Mouse (Mus musculus): ENCODE results near the gene Fam71e1.

Gene Fam71e1

GRCm38 (mm10) chr7:44497361-44498055 is 1.1 kb downstream of the Fam71e1 start:
- DNase-seq (ENCODE audit: low spot score), result no peak

- no peak for DNase-seq (ENCODE audit: low spot score)
Measured at GRCm38 (mm10) chr7:44498922-44499321, 2.5 kb downstream of the Fam71e1 start.

- DNase-seq (ENCODE audit: low spot score), result no peak
Measured at GRCm38 (mm10) chr7:44500046-44500445, 3.7 kb downstream of the Fam71e1 start.

- peak; percentile 77 for DNase-seq (ENCODE audit: low spot score)
Measured at GRCm38 (mm10) chr7:44501563-44502115, 5.3 kb downstream of the Fam71e1 start.

GRCm38 (mm10) chr7:44507491-44507890 is 11.1 kb downstream of the Fam71e1 start:
- no peak for DNase-seq (ENCODE audit: low spot score)

- DNase-seq (ENCODE audit: low spot score), result no peak
Measured at GRCm38 (mm10) chr7:44519240-44519913, 23.0 kb downstream of the Fam71e1 start.

GRCm38 (mm10) chr7:44520990-44521389 is 24.6 kb downstream of the Fam71e1 start:
- DNase-seq (ENCODE audit: low spot score), result no peak

GRCm38 (mm10) chr7:44521710-44522109 is 25.3 kb downstream of the Fam71e1 start:
- peak; percentile 56 for DNase-seq (ENCODE audit: low spot score)

GRCm38 (mm10) chr7:44523056-44523455 is 26.7 kb downstream of the Fam71e1 start:
- DNase-seq (ENCODE audit: low spot score), result no peak

- no peak for DNase-seq (ENCODE audit: low spot score)
Measured at GRCm38 (mm10) chr7:44524502-44524901, 28.1 kb downstream of the Fam71e1 start, which contains the start of gene Mybpc2. Gene Mybpc2, minus strand, starts transcription at chr7:44524656.

- DNase-seq (ENCODE audit: low spot score), result peak; percentile 55
Measured at GRCm38 (mm10) chr7:44525126-44525832, 28.9 kb downstream of the Fam71e1 start.

GRCm38 (mm10) chr7:44526414-44527154 is 30.2 kb downstream of the Fam71e1 start:
- no peak for DNase-seq (ENCODE audit: low spot score)

- DNase-seq (ENCODE audit: low spot score), result peak; percentile 77
Measured at GRCm38 (mm10) chr7:44527483-44528398, 31.4 kb downstream of the Fam71e1 start.

GRCm38 (mm10) chr7:44529518-44529917 is 33.1 kb downstream of the Fam71e1 start:
- DNase-seq (ENCODE audit: low spot score), result no peak

GRCm38 (mm10) chr7:44530507-44530906 is 34.1 kb downstream of the Fam71e1 start:
- no peak for DNase-seq (ENCODE audit: low spot score)

- no peak for DNase-seq (ENCODE audit: low spot score)
Measured at GRCm38 (mm10) chr7:44531207-44531606, 34.8 kb downstream of the Fam71e1 start.

- DNase-seq (ENCODE audit: low spot score), result no peak
Measured at GRCm38 (mm10) chr7:44531946-44532732, 35.8 kb downstream of the Fam71e1 start, which contains the start of gene Spib. Gene Spib, minus strand, starts transcription at chr7:44532071.

GRCm38 (mm10) chr7:44532918-44533745 is 36.8 kb downstream of the Fam71e1 start:
- DNase-seq (ENCODE audit: low spot score), result no peak

- no peak for DNase-seq (ENCODE audit: low spot score)
Measured at GRCm38 (mm10) chr7:44533746-44534045, 37.3 kb downstream of the Fam71e1 start.

Measured in layer of hippocampus, adult 11-12 months (tissue).